Mouse (Mus musculus): ENCODE measurements around the gene Thyn1.

Thyn1 gene

DNA sequence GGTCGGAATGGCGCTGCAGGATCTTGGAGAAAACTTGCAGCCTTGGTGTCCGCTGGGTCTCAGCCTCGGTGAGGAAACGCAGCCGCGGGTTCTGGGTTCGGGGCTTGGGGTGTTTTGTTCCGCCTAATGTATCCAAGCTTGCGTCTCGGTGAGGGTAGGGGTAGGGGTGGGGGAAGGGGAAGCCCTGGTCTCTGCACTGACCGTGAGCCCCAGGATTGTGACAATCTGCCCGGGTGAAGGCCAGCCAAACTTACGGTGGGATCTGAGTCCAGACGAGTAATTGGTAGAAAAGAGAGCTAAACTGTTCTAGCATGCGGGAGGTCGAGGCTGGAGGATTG, 31.2 kb downstream of the Thyn1 start:
- no peak for DNase-seq

DNA sequence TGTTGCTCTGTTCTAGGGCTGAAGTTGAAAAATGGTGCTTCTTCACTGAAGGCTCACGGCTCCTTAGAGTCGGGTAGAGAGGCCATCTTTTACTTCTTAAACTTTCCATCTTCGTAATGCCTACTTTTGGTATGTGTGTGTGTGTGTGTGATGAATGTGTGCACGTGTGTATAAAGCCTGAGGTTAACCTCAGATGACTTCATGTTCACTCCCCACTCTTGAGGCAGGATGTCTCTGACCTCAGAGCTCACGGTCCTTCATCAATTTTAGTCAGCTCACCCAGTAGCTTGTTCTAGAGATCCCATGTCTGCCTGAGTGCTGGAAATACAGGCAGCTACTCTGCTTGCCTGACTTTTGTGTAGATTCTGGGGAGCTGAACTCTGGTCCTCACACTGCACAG, 44.4 kb downstream of the Thyn1 start:
- no peak for DNase-seq

DNA sequence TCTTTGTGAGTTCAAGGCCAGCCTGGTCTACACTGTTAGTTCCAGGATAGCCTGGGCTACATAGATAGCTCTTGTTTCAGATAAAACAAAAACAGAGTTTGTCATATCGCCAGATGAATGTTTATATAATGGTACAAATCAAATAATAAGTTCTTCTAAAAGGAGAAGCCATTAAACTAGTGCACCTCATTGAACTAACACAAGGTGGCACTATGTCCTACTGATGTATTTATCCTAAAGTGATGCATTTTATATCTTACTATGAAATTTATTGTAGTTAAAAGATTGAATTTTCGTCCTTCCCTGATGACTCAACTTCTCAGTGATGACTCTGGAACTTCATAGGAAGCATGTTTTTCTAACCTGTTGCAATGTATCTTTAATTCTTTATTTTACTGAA, 50.0 kb downstream of the Thyn1 start:
- no peak for DNase-seq
